22 mouse cellular contexts compared by ENCODE assay signal in genomic region chr6:82853076-82853475, GRCm38 (mm10).
A peak's percentile ranks its signal among the peaks of the same experiment; 100 is the strongest.
DNase-seq lines count a peak whose midpoint lies in the region; ATAC-seq and TF ChIP-seq lines count a peak whose summit lies in the region.
"Had no signal": no experiment of that assay in that cellular context is flagged by ENCODE, and none has a peak within 500 bp of the region (broad histone marks: within the 10 kb centered on the region; RNA-seq: fewer than 3 reads in every experiment).

No protein-coding gene starts in this region.

- no peak for TF ChIP-seq POLR2A in brain, embryonic 14.5 days (IDR thresholded peaks at IDR 0.05; ENCODE audit: borderline replicate concordance, extremely low read depth, insufficient read depth, insufficient read length, poor library complexity, severe bottlenecking)

- no peaks in the 10 kb centered on the region for H3K36me3 ChIP-seq in forebrain, postnatal 0 days (ENCODE audit: insufficient read depth)
- no peaks in the 10 kb centered on the region for H3K36me3 ChIP-seq in forebrain, embryonic 16.5 days (ENCODE audit: control insufficient read depth, insufficient read depth)
- H3K36me3 ChIP-seq in hindbrain, embryonic 10.5 days = no peaks in the 10 kb centered on the region
- H3K36me3 ChIP-seq: embryonic facial prominence, embryonic 13.5 days; G1E; neural tube, embryonic 15.5 days had no signal

- WGBS in forebrain, postnatal 0 days = 50% methylated on average over 5 of the region's 5 CpGs
- WGBS in forebrain, embryonic 16.5 days = 54% methylated on average over 5 of the region's 5 CpGs
- WGBS in hindbrain, embryonic 10.5 days = 85% methylated on average over 5 of the region's 5 CpGs

- no peak for TF ChIP-seq CTCF in forebrain, postnatal 0 days (IDR thresholded peaks at IDR 0.05; ENCODE audit: low read depth)
- no peak for TF ChIP-seq CTCF in brain, embryonic 14.5 days (IDR thresholded peaks at IDR 0.05; ENCODE audit: borderline replicate concordance, extremely low read depth, insufficient read depth, insufficient read length)

- H3K4me1 ChIP-seq in forebrain, postnatal 0 days (ENCODE audit: insufficient read depth) = no peaks in the 10 kb centered on the region
- no peaks in the 10 kb centered on the region for H3K4me1 ChIP-seq in forebrain, embryonic 16.5 days (replicated peaks; ENCODE audit: control insufficient read depth, insufficient read depth, low read length)
- H3K4me1 ChIP-seq in hindbrain, embryonic 10.5 days (replicated peaks) = 0 out of 2 replicates have a peak, but pooled peaks cover 3% of the 10 kb centered on the region
- H3K4me1 ChIP-seq: embryonic facial prominence, embryonic 13.5 days; neural tube, embryonic 15.5 days had no signal

- no peak for ATAC-seq in forebrain, postnatal 0 days
- ATAC-seq in forebrain, embryonic 16.5 days = no peak
- ATAC-seq: CD4-positive, CD25-positive, alpha-beta regulatory T cell, adult 4 months; hindbrain, embryonic 16.5 days; liver, postnatal 0 days had no signal

- H3K27ac ChIP-seq in forebrain, postnatal 0 days (ENCODE audit: low read depth, low read length) = no peak overlapping the region
- no peak overlapping the region for H3K27ac ChIP-seq in forebrain, embryonic 16.5 days (ENCODE audit: low read length)
- H3K27ac ChIP-seq in hindbrain, embryonic 10.5 days = no peak overlapping the region
- H3K27ac ChIP-seq: embryonic facial prominence, embryonic 13.5 days; neural tube, embryonic 15.5 days had no signal

- H3K9me3 ChIP-seq in forebrain, postnatal 0 days (ENCODE audit: low read length) = no peaks in the 10 kb centered on the region
- no peaks in the 10 kb centered on the region for H3K9me3 ChIP-seq in forebrain, embryonic 16.5 days (ENCODE audit: control insufficient read depth, low read length)
- peaks cover 6% of the 10 kb centered on the region; the same call in 1 of the 2 replicates for H3K9me3 ChIP-seq in hindbrain, embryonic 10.5 days
- H3K9me3 ChIP-seq: embryonic facial prominence, embryonic 13.5 days; G1E; neural tube, embryonic 15.5 days had no signal

- H3K4me2 ChIP-seq in forebrain, postnatal 0 days (ENCODE audit: low read depth) = no peak overlapping the region
- H3K4me2 ChIP-seq in forebrain, embryonic 16.5 days (ENCODE audit: low read length) = no peak overlapping the region
- H3K4me2 ChIP-seq: embryonic facial prominence, embryonic 13.5 days; heart, embryonic 11.5 days; neural tube, embryonic 15.5 days had no signal

- H3K9ac ChIP-seq in forebrain, postnatal 0 days = no peak overlapping the region
- no peak overlapping the region for H3K9ac ChIP-seq in forebrain, embryonic 16.5 days (replicated peaks; ENCODE audit: low read depth, low read length)
- H3K9ac ChIP-seq: embryonic facial prominence, embryonic 13.5 days; liver, postnatal 0 days; neural tube, embryonic 15.5 days had no signal

- peak; percentile 18 for DNase-seq in forebrain, postnatal 0 days
- peak; percentile 35 for DNase-seq in retina, postnatal 1 day
- no peak for DNase-seq in retina, embryonic 14.5 days (ENCODE audit: low spot score)
- DNase-seq in brain, embryonic 14.5 days (ENCODE audit: low read depth) = peak; percentile 53
- DNase-seq in layer of hippocampus, postnatal 14 days (ENCODE audit: low spot score in 2 of 2) = peak; percentile 26 to 64
- no peak for DNase-seq in gastrocnemius, postnatal 25 days
- no peak for DNase-seq in hindbrain, embryonic 10.5 days (ENCODE audit: low spot score)
- DNase-seq: adrenal gland, adult 2 months; gastrocnemius, postnatal 36 days; heart, postnatal 14 days; kidney, adult 11 months; kidney, postnatal 14 days; liver; liver, postnatal 0 days; thymus, postnatal 4 days had no signal

- no peaks in the 10 kb centered on the region for H3K27me3 ChIP-seq in forebrain, postnatal 0 days (ENCODE audit: insufficient read depth, low read length)
- no peaks in the 10 kb centered on the region for H3K27me3 ChIP-seq in forebrain, embryonic 16.5 days (replicated peaks; ENCODE audit: control insufficient read depth, insufficient read depth, low read length)
- no peaks in the 10 kb centered on the region for H3K27me3 ChIP-seq in hindbrain, embryonic 10.5 days (ENCODE audit: insufficient read depth, poor library complexity, severe bottlenecking)
- H3K27me3 ChIP-seq: embryonic facial prominence, embryonic 13.5 days; neural tube, embryonic 15.5 days had no signal

- no peak overlapping the region for H3K4me3 ChIP-seq in forebrain, postnatal 0 days (ENCODE audit: low read depth, low read length)
- H3K4me3 ChIP-seq in forebrain, embryonic 16.5 days (replicated peaks; ENCODE audit: low read length) = no peak overlapping the region
- no peak overlapping the region for H3K4me3 ChIP-seq in hindbrain, embryonic 10.5 days
- H3K4me3 ChIP-seq: embryonic facial prominence, embryonic 13.5 days; neural tube, embryonic 15.5 days had no signal

Comparison
In these comparisons a context has a peak if more than half of its experiments do, and no peak if none do; other contexts are left out.
1. DNase-seq: peak in forebrain, postnatal 0 days (single experiment), retina, postnatal 1 day (single experiment), brain, embryonic 14.5 days (single experiment) and layer of hippocampus, postnatal 14 days (2 of 2); none in retina, embryonic 14.5 days (single experiment), gastrocnemius, postnatal 25 days (single experiment) and hindbrain, embryonic 10.5 days (single experiment).